Mouse (Mus musculus): ENCODE measurements around the gene Aff1. TPM values are rescaled to one million over a fixed set of nuclear protein-coding genes. Genes with fewer than 3 reads are reported as not detected.

Aff1 gene
- total RNA-seq, 2 experiments from 2014 or later: 28.2 to 32.7 TPM

- no peak for DNase-seq
Observed at GRCm38 (mm10) chr5:103836148-103836784, 144.1 kb downstream of the Aff1 start.

- peak; percentile 47 for DNase-seq
Observed at GRCm38 (mm10) chr5:103838550-103839264, 146.5 kb downstream of the Aff1 start.

- no peak for DNase-seq
Observed at GRCm38 (mm10) chr5:103839265-103839626, 147.1 kb downstream of the Aff1 start.

GRCm38 (mm10) chr5:103843938-103844337 lies 151.8 kb downstream of the Aff1 start:
- peak; percentile 37 for DNase-seq

GRCm38 (mm10) chr5:103845418-103846153 lies 153.4 kb downstream of the Aff1 start:
- no peak for DNase-seq

GRCm38 (mm10) chr5:103846154-103846551 lies 154.0 kb downstream of the Aff1 start:
- DNase-seq: peak; percentile 66

- DNase-seq: peak; percentile 66
Observed at GRCm38 (mm10) chr5:103846609-103847008, 154.4 kb downstream of the Aff1 start.

- DNase-seq: peak; percentile 50
Observed at GRCm38 (mm10) chr5:103848546-103848945, 156.4 kb downstream of the Aff1 start.

- no peak for DNase-seq
Observed at GRCm38 (mm10) chr5:103852756-103853549, 160.8 kb downstream of the Aff1 start.

GRCm38 (mm10) chr5:103854041-103854806 lies 162.1 kb downstream of the Aff1 start:
- no peak for DNase-seq

- DNase-seq: no peak
Observed at GRCm38 (mm10) chr5:103854807-103855194, 162.6 kb downstream of the Aff1 start.

GRCm38 (mm10) chr5:103855483-103856211 lies 163.5 kb downstream of the Aff1 start:
- DNase-seq: no peak

- DNase-seq: no peak
Observed at GRCm38 (mm10) chr5:103856286-103857009, 164.3 kb downstream of the Aff1 start.

GRCm38 (mm10) chr5:103857151-103857550 lies 165.0 kb downstream of the Aff1 start:
- no peak for DNase-seq

GRCm38 (mm10) chr5:103860622-103861021 lies 168.4 kb downstream of the Aff1 start:
- no peak for DNase-seq

GRCm38 (mm10) chr5:103863759-103864158 lies 171.6 kb downstream of the Aff1 start:
- DNase-seq: no peak

- DNase-seq: no peak
Observed at GRCm38 (mm10) chr5:103889766-103890165, 197.6 kb downstream of the Aff1 start.

GRCm38 (mm10) chr5:103898310-103898709 lies 206.1 kb downstream of the Aff1 start:
- DNase-seq: no peak
